Mouse (Mus musculus): ENCODE results near the gene Cops3. TPM values are rescaled to one million over a fixed set of nuclear protein-coding genes. Genes with fewer than 3 reads are reported as not detected.
"Not testable (repeated sequence)": the region's sequence is repeated elsewhere in the genome, so short reads cannot be mapped to it uniquely, and the experiment has no call there.

Cops3 gene
- polyA plus RNA-seq, 1 experiment from 2014 or later = 95.6 TPM

DNA sequence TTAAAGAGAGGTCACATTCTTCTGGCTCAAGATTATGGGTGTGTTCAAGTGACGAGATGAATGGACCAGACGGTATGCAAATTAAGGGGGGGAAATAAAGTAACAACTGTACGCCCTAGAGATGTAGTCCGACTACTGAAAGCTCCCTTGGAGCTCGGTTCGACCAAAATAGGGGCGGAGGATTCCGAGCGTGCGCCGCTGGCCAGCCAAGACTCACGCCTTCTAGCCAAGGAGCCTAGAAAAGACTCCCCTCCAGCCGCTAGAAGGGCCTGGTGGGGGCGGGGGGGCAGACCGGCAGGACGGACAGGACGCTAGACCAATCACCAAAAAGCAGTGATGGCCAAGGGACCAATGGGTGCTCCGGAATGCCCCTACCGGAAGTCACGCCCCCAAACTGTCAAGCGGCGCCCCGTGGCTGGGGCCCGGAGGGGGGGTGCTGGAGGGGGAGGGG is 605 bp downstream of the Cops3 start, which contains the start of gene Nt5m:
TSS of gene Nt5m (plus strand) at position 440 of the 451 bp plus-strand sequence.
- WGBS = under 1% methylated on average over 24 of the region's 24 CpGs
- H3K4me3 ChIP-seq (ENCODE audit: low read depth, low read length) = peak within 1 kb of the TSS; percentile 94

DNA sequence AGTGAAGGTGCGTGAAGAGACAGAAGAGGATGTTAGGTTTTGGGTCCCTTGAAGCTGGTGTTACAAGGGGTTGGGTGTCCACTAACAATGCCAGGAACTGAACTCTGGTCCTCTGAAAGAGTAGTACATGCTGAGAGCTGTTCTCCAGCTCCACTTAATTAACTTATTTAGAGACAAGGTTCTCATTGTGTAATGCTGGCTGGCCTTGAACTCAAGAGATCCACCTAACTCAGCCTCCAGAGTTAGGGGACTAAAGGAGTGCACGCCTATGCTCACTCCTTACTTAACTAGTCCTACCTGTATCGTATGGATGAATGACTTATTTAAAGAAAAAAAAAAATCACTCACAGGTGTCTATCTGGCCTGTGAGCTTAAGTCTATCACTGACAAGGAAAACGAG is 1.2 kb downstream of the Cops3 start:
- 44% methylated on average over 4 of the region's 4 CpGs for WGBS
- TF ChIP-seq EP300 (IDR thresholded peaks at IDR 0.05) = no peak
- no peak for TF ChIP-seq CTCF (IDR thresholded peaks at IDR 0.05)
- peak overlapping the region; percentile 94 for H3K4me3 ChIP-seq (ENCODE audit: low read depth, low read length)

More for the DNA sequence above, 605 bp downstream of the Cops3 start, which contains the start of gene Nt5m:
- TF ChIP-seq CTCF (IDR thresholded peaks at IDR 0.05) (no peak), EP300 (IDR thresholded peaks at IDR 0.05) (peak; percentile 12)
- Histone ChIP-seq H3K36me3 (ENCODE audit: insufficient read depth, low read length) (0 out of 2 replicates have a peak, but pooled peaks cover 4% of the 10 kb centered on the region), H3K27ac (ENCODE audit: low read length) (peak within 1 kb of the TSS; percentile 99), H3K4me2 (replicated peaks; ENCODE audit: low read depth, low read length) (peak within 1 kb of the TSS; percentile 62), H3K9ac (replicated peaks; ENCODE audit: low read depth) (peak within 1 kb of the TSS; percentile 93), H3K4me1 (ENCODE audit: insufficient read depth, low read depth, low read length) (peaks cover 15% of the 10 kb centered on the region; the same call in 1 of the 2 replicates), H3K27me3 (replicated peaks; ENCODE audit: insufficient read depth, low read length) (no peaks in the 10 kb centered on the region), H3K9me3 (ENCODE audit: low read length) (no peaks in the 10 kb centered on the region)
- peak; percentile 97 for DNase-seq (ENCODE audit: low spot score)
- ATAC-seq = peak; percentile 97

DNA sequence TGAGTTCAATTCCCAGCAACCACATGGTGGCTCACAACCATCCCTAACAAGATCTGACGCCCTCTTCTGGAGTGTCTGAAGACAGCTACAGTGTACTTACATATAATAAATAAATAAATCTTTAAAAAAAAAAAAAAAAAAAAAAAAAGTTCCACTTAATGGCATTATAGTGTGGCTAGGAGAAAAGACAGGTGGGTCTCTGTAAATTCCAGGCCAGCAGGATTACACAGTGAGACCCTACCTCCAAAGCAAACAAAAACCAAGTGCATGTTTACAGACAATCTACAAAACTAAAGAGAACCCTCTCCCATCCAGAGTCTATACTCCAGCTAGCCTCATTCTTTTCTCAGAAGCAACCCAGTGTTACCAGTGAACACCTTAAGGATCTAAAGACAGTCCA is 1.8 kb downstream of the Cops3 start:
- H3K27ac ChIP-seq (ENCODE audit: low read length); DNase-seq (ENCODE audit: low spot score); ATAC-seq; H3K36me3 ChIP-seq (ENCODE audit: insufficient read depth, low read length); H3K9me3 ChIP-seq (ENCODE audit: low read length); H3K9ac ChIP-seq (replicated peaks; ENCODE audit: low read depth); H3K4me3 ChIP-seq (ENCODE audit: low read depth, low read length); H3K27me3 ChIP-seq (replicated peaks; ENCODE audit: insufficient read depth, low read length): not testable (repeated sequence)
- no CpG with 5 or more reads among the region's 1 CpGs for WGBS
- peaks cover 15% of the 10 kb centered on the region; the same call in 1 of the 2 replicates for H3K4me1 ChIP-seq (ENCODE audit: insufficient read depth, low read depth, low read length)
- peak overlapping the region; percentile 62; the same call in 1 of the 2 replicates for H3K4me2 ChIP-seq (replicated peaks; ENCODE audit: low read depth, low read length)

More for the DNA sequence above, 1.2 kb downstream of the Cops3 start:
- H3K4me2 ChIP-seq (replicated peaks; ENCODE audit: low read depth, low read length) = peak overlapping the region; percentile 62
- H3K9me3 ChIP-seq (ENCODE audit: low read length) = no peaks in the 10 kb centered on the region
- H3K27ac ChIP-seq (ENCODE audit: low read length) = peak overlapping the region; percentile 99
- DNase-seq (ENCODE audit: low spot score) (peak; percentile 22), ATAC-seq (no peak)
- 0 out of 2 replicates have a peak, but pooled peaks cover 4% of the 10 kb centered on the region for H3K36me3 ChIP-seq (ENCODE audit: insufficient read depth, low read length)
- H3K27me3 ChIP-seq (replicated peaks; ENCODE audit: insufficient read depth, low read length) = no peaks in the 10 kb centered on the region
- H3K4me1 ChIP-seq (ENCODE audit: insufficient read depth, low read depth, low read length) = peaks cover 15% of the 10 kb centered on the region; the same call in 1 of the 2 replicates
- no peak overlapping the region; the same call in 1 of the 2 replicates for H3K9ac ChIP-seq (replicated peaks; ENCODE audit: low read depth)

DNA sequence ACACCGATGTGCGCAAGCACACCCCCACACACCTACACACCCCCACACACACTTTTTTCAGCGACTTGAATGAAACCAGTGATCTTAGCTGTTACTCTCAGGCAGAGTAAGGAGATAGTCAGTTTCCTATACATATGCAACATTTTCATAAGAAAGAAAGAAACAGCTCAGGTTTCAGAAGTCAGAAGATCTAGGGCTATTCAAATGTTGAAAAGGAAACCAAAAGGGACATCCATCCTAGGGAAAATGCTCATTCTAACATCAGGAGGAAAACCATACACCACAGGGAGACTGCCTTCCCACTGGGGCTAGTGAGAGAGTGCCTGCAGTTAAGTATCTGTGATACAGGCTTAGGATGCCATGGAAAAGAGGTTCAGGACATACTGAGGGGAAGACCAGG is 18.0 kb downstream of the Cops3 start:
- Histone ChIP-seq H3K4me1 (ENCODE audit: insufficient read depth, low read depth, low read length) (no peaks in the 10 kb centered on the region), H3K9ac (replicated peaks; ENCODE audit: low read depth) (no peak overlapping the region), H3K4me3 (ENCODE audit: low read depth, low read length) (no peak overlapping the region), H3K27me3 (replicated peaks; ENCODE audit: insufficient read depth, low read length) (no peaks in the 10 kb centered on the region), H3K4me2 (replicated peaks; ENCODE audit: low read depth, low read length) (no peak overlapping the region), H3K9me3 (ENCODE audit: low read length) (no peaks in the 10 kb centered on the region), H3K36me3 (ENCODE audit: insufficient read depth, low read length) (peaks cover 51% of the 10 kb centered on the region), H3K27ac (ENCODE audit: low read length) (no peak overlapping the region)
- WGBS = 89% methylated on average over 3 of the region's 3 CpGs
- TF ChIP-seq EP300 (IDR thresholded peaks at IDR 0.05) = no peak
- TF ChIP-seq CTCF (IDR thresholded peaks at IDR 0.05) = no peak
- DNase-seq (ENCODE audit: low spot score) (no peak), ATAC-seq (no peak)

DNA sequence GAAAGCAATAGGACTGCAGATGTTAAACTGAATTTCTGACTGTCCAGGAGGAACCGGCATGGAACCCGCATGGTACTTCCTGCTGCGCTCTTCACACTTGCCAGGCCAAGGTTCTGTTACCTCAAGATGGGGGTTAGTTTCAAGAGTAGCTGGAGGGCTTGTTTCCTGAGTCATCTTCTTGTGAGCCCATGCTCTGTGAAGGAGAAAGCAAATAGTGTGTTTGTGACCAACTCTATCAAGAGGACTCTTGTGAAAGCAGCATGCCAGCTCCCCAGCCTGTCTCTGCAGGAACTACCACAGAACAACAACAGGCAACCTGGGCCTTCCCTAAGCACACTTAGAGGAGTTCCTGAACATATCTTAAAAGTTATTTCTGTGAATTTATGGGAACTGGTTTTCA is 21.7 kb downstream of the Cops3 start:
- no peaks in the 10 kb centered on the region for H3K4me1 ChIP-seq (ENCODE audit: insufficient read depth, low read depth, low read length)
- H3K27ac ChIP-seq (ENCODE audit: low read length) = no peak overlapping the region
- no peak overlapping the region for H3K9ac ChIP-seq (replicated peaks; ENCODE audit: low read depth)
- H3K9me3 ChIP-seq (ENCODE audit: low read length) = no peaks in the 10 kb centered on the region
- ATAC-seq (peak; percentile 82), DNase-seq (ENCODE audit: low spot score) (peak; percentile 78)
- no peak overlapping the region for H3K4me3 ChIP-seq (ENCODE audit: low read depth, low read length)
- peaks cover 31% of the 10 kb centered on the region for H3K36me3 ChIP-seq (ENCODE audit: insufficient read depth, low read length)
- TF ChIP-seq CTCF (IDR thresholded peaks at IDR 0.05) (no peak), EP300 (IDR thresholded peaks at IDR 0.05) (peak; percentile 38; the same call in 1 of the 2 replicates)
- no peaks in the 10 kb centered on the region for H3K27me3 ChIP-seq (replicated peaks; ENCODE audit: insufficient read depth, low read length)
- WGBS = 80% methylated on average over 3 of the region's 3 CpGs
- H3K4me2 ChIP-seq (replicated peaks; ENCODE audit: low read depth, low read length) = no peak overlapping the region

DNA sequence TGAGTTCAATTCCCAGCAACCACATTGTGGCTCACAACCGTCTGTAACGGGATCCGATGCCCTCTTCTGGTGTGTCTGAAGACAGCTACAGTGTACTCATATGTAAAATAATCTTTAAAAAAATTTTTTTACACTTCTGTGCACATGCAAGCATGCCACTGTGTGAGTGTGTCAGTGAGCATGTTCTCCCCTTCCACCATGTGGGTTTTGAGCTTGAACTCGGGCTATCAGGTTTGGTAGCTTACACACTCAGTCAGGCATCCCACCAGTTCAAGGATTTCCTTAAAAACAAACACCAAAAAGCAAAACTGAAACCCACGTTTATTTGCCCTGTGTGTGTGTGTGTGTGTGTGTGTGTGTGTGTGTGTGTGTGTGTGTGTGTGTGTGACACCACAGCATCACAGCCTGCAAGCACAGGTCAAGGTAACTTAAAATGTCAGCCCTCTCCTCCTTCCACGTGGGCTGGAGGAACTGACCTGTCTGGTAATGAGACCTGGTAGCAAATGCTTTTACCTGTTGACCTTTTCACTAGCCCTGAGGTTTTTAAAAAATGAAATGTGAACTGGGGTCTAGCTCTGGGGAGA is 24.1 kb downstream of the Cops3 start:
- no peak for TF ChIP-seq EP300 (IDR thresholded peaks at IDR 0.05)
- TF ChIP-seq CTCF (IDR thresholded peaks at IDR 0.05) = no peak
- no peak for ATAC-seq
- WGBS = 80% methylated on average over 6 of the region's 6 CpGs
- no peaks in the 10 kb centered on the region for H3K27me3 ChIP-seq (replicated peaks; ENCODE audit: insufficient read depth, low read length)
- H3K4me1 ChIP-seq (ENCODE audit: insufficient read depth, low read depth, low read length) = no peaks in the 10 kb centered on the region
- no peak overlapping the region for H3K27ac ChIP-seq (ENCODE audit: low read length)
- DNase-seq (ENCODE audit: low spot score) = no peak
- H3K36me3 ChIP-seq (ENCODE audit: insufficient read depth, low read length) = peaks cover 25% of the 10 kb centered on the region
- no peak overlapping the region for H3K4me2 ChIP-seq (replicated peaks; ENCODE audit: low read depth, low read length)
- no peak overlapping the region for H3K4me3 ChIP-seq (ENCODE audit: low read depth, low read length)
- H3K9me3 ChIP-seq (ENCODE audit: low read length) = no peaks in the 10 kb centered on the region
- no peak overlapping the region for H3K9ac ChIP-seq (replicated peaks; ENCODE audit: low read depth)

Data from lung, postnatal 0 days (tissue).